Mouse (Mus musculus): Measurements from ENCODE around the gene Ell3.

GRCm38 (mm10) chr2:121449545-121450011 is 5.5 kb upstream of the Ell3 start:
- TF ChIP-seq CTCF (IDR thresholded peaks at IDR 0.05; ENCODE audit: borderline replicate concordance, extremely low read depth, insufficient read depth, insufficient read length) (no peak), POLR2A (IDR thresholded peaks at IDR 0.05; ENCODE audit: borderline replicate concordance, extremely low read depth, insufficient read depth, insufficient read length, poor library complexity, severe bottlenecking) (no peak)
